Mouse (Mus musculus) ES-Bruce4 (cell line): ENCODE measurements at regions not wholly inside any gene's neighbourhood (a gene's known extent, or its start where the extent isn't known, plus 50 kb on each side); places are given as distances from the start of the nearest gene placed in this dataset.

Source experiments
- H3K27ac ChIP-seq: 2 replicates; pipeline ENCODE4 v1.5.1; 2012; ENCODE audit warnings: low read length, inconsistent platforms; ENCODE audit not compliant: insufficient read depth
- H3K27me3 ChIP-seq: 2 replicates; pipeline ENCODE4 v1.6.1; 2012; ENCODE audit warnings: mild to moderate bottlenecking, low read length, inconsistent platforms; ENCODE audit not compliant: control insufficient read depth, poor library complexity, insufficient read depth, severe bottlenecking
- H3K36me3 ChIP-seq: 2 replicates; pipeline ENCODE4 v1.6.1; 2012; ENCODE audit warnings: inconsistent platforms, mild to moderate bottlenecking, low read length, moderate library complexity; ENCODE audit not compliant: control insufficient read depth, poor library complexity, insufficient read depth, severe bottlenecking
- H3K4me1 ChIP-seq: one replicate; pipeline ENCODE4 v1.8.1; 2011; ENCODE audit warnings: low read length; ENCODE audit not compliant: control insufficient read depth, insufficient read depth
- H3K4me3 ChIP-seq: 2 replicates; pipeline ENCODE4 v1.5.1; 2011; ENCODE audit warnings: low read depth, mild to moderate bottlenecking, low read length
- H3K9ac ChIP-seq: 2 replicates; pipeline ENCODE4 v1.6.1; 2012; ENCODE audit warnings: low read depth, mild to moderate bottlenecking, inconsistent platforms; ENCODE audit not compliant: poor library complexity, severe bottlenecking
- H3K9me3 ChIP-seq: replicated peaks from 2 replicates; pipeline ENCODE4 v1.6.1; 2012; ENCODE audit warnings: mild to moderate bottlenecking, low read length, inconsistent platforms; ENCODE audit not compliant: control insufficient read depth, poor library complexity, insufficient read depth, severe bottlenecking
- CTCF ChIP-seq: IDR thresholded peaks from one replicate; pipeline ENCODE4 v1.8.1; 2011; ENCODE audit warnings: low read depth, low read length
- EP300 ChIP-seq: IDR thresholded peaks from 2 replicates; pipeline ENCODE4 v1.6.1; 2011; ENCODE audit warnings: low read depth, low read length; ENCODE audit not compliant: insufficient read depth
- POLR2A ChIP-seq: IDR thresholded peaks from one replicate; pipeline ENCODE4 v1.8.1; 2011; ENCODE audit warnings: low read length; ENCODE audit not compliant: insufficient read depth

GRCm38 (mm10) chr15:68582177-68582576 lies 2081.5 kb upstream of the Lrrc6 start:
- H3K27ac ChIP-seq: no peak overlapping the region
- no peaks in the 10 kb centered on the region for H3K4me1 ChIP-seq
- no peaks in the 10 kb centered on the region for H3K36me3 ChIP-seq
- H3K27me3 ChIP-seq: no peaks in the 10 kb centered on the region
- TF ChIP-seq EP300: no peak
- no peak for TF ChIP-seq CTCF
- no peak for TF ChIP-seq POLR2A
- no peak overlapping the region for H3K9ac ChIP-seq
- no peak overlapping the region for H3K4me3 ChIP-seq
- H3K9me3 ChIP-seq: no peaks in the 10 kb centered on the region

DNA sequence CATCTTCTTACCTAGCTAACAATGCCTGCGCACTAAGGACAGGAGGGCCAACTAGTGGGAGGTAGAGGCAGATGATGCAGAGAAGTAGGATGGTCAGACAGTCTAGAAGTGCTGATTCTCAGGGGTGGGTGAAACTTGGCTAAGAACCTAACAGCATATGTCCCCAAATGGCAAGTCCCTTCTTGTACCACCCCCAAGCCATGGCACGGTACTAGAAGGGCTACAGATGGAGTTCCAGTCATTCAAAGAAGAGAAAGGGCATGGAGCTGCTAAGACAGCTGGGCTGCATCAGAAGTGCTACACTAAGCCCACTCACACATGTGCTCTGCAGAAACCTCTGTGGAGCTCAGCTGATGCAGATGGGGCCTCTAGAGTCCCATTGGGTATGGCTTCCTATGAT lies 2078.8 kb upstream of the Lrrc6 start:
- no peak overlapping the region for H3K4me3 ChIP-seq
- no peaks in the 10 kb centered on the region for H3K4me1 ChIP-seq
- no peak overlapping the region for H3K27ac ChIP-seq
- no peaks in the 10 kb centered on the region for H3K9me3 ChIP-seq
- H3K27me3 ChIP-seq: no peaks in the 10 kb centered on the region
- H3K36me3 ChIP-seq: no peaks in the 10 kb centered on the region
- TF ChIP-seq POLR2A (no peak), CTCF (no peak), EP300 (no peak)
- H3K9ac ChIP-seq: no peak overlapping the region

DNA sequence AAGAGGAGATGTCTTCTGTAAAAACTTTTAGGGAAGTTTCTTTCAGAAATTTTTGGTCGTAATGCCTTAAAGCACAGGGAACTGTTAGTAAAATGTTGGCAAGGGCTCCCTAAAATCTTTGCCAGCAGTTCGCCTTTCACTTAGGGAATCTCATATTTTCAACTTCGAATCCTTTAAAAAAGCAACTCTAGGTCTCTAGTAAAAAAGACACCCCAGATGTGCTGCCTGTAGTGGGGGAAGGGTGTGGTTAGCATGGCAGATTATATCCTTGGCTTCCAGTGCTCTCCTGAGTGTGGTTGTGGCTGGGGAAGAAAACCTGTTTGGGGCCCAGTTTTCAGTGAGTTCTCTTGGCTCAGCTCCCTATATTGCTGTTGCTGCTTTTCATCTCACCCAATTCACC lies 2059.9 kb upstream of the Lrrc6 start:
- H3K27me3 ChIP-seq: no peaks in the 10 kb centered on the region
- no peak overlapping the region for H3K4me3 ChIP-seq
- TF ChIP-seq EP300 (no peak), POLR2A (no peak), CTCF (no peak)
- no peak overlapping the region for H3K9ac ChIP-seq
- no peaks in the 10 kb centered on the region for H3K9me3 ChIP-seq
- no peaks in the 10 kb centered on the region for H3K4me1 ChIP-seq
- no peaks in the 10 kb centered on the region for H3K36me3 ChIP-seq
- no peak overlapping the region for H3K27ac ChIP-seq

DNA sequence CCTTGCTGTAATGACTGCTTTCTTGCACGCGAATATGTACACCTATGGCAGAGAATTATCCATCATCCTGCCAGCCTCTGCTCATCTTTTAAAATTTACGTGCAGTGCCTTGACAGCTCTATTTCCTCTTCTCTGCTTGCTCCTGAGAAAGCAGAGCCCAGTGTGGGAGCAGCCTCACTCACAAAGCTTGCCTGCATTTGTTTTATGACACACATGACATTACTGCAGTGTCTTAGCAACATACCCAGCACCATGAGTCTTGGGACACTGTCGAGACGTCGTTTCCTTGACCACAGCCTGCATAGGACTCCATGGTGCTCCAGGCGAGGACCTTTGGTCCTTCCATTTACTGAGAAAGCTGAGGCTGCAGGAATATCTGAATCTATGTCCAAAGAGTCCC lies 2055.4 kb upstream of the Lrrc6 start:
- no peaks in the 10 kb centered on the region for H3K9me3 ChIP-seq
- no peak overlapping the region for H3K4me3 ChIP-seq
- H3K36me3 ChIP-seq: no peaks in the 10 kb centered on the region
- H3K27me3 ChIP-seq: no peaks in the 10 kb centered on the region; the same call in 1 of the 2 replicates
- TF ChIP-seq POLR2A (no peak), EP300 (no peak), CTCF (no peak)
- H3K4me1 ChIP-seq: no peaks in the 10 kb centered on the region
- no peak overlapping the region for H3K27ac ChIP-seq
- H3K9ac ChIP-seq: no peak overlapping the region

- Histone ChIP-seq H3K27ac (no peak overlapping the region), H3K9ac (no peak overlapping the region), H3K36me3 (no peaks in the 10 kb centered on the region), H3K4me1 (no peaks in the 10 kb centered on the region), H3K27me3 (no peaks in the 10 kb centered on the region), H3K9me3 (no peaks in the 10 kb centered on the region), H3K4me3 (no peak overlapping the region)
- no peak for TF ChIP-seq CTCF
- TF ChIP-seq POLR2A: no peak
- TF ChIP-seq EP300: no peak
These were observed 2035.3 kb upstream of the Lrrc6 start for GRCm38 (mm10) chr15:68536055-68536325.

DNA sequence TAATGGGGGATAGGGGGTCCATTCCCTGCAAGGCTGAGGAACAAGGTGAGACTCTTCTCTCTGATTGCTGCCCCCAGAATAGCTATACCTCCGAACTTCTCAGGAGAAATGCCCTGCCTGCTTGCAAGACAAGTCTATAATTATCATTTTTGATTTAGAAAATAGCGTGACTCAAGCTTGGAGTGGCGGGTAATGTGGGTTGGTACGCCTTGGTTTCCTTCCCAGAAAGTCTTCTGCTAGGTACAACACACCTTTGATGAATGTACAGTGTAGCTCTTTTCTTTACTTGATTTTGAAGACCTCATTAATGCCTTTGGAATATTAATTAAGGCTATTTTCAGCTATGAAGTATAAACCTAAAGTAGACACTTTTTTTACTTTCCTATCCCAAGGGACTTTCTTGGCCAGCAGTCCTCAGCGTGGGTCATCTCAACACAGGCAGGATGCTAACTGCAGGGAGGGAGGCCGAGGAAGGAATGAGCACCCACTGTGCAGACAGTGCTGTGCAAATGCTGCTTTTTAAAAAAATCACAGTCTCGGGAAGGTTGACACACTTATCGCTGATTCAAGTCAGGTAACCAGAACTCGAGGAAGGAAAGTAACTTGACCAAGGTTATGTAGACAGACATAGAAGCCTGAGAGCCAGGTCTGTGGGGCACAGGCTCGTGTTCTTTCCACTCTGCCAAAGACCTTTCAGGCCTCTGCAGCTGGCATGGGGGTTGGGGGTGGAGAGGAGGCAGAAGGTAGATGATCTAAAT lies 2034.8 kb upstream of the Lrrc6 start:
- TF ChIP-seq POLR2A (no peak), CTCF (no peak), EP300 (no peak)
- Histone ChIP-seq H3K9me3 (no peaks in the 10 kb centered on the region), H3K27me3 (no peaks in the 10 kb centered on the region), H3K27ac (no peak overlapping the region), H3K36me3 (no peaks in the 10 kb centered on the region), H3K4me3 (no peak overlapping the region), H3K4me1 (no peaks in the 10 kb centered on the region), H3K9ac (no peak overlapping the region)
